Mouse (Mus musculus): ENCODE results near the gene Kcnf1. TPM values are rescaled to one million over a fixed set of nuclear protein-coding genes. Genes with fewer than 3 reads are reported as not detected.

Kcnf1 gene
- total RNA-seq, 2 experiments from 2014 or later = 36.5 to 36.8 TPM

GRCm38 (mm10) chr12:17184303-17184775 is 7.7 kb upstream of the Kcnf1 start:
- Histone ChIP-seq H3K4me3 (no peak overlapping the region), H3K27ac (no peak overlapping the region)
- no peak for DNase-seq (ENCODE audit: low spot score in 2 of 2)
- TF ChIP-seq CTCF (conservative IDR thresholded peaks at IDR 0.05) = no peak

GRCm38 (mm10) chr12:17183788-17184187 is 7.1 kb upstream of the Kcnf1 start:
- Histone ChIP-seq H3K27ac (no peak overlapping the region), H3K4me3 (no peak overlapping the region)
- DNase-seq (ENCODE audit: low spot score in 2 of 2) = no peak
- no peak for TF ChIP-seq CTCF (conservative IDR thresholded peaks at IDR 0.05)

GRCm38 (mm10) chr12:17176041-17176756 is 489 bp downstream of the Kcnf1 start:
- Histone ChIP-seq H3K27ac (peak overlapping the region; percentile 90), H3K4me3 (peak overlapping the region; percentile 76)
- peak; percentile 76 for TF ChIP-seq CTCF (conservative IDR thresholded peaks at IDR 0.05)
- peak in 1 of 2 experiments; percentile 69 for DNase-seq (ENCODE audit: low spot score in 2 of 2)

GRCm38 (mm10) chr12:17175531-17175951 is 1.1 kb downstream of the Kcnf1 start:
- peak in 1 of 2 experiments; percentile 23 for DNase-seq (ENCODE audit: low spot score in 2 of 2)
- Histone ChIP-seq H3K4me3 (peak overlapping the region; percentile 76), H3K27ac (peak overlapping the region; percentile 90)
- no peak for TF ChIP-seq CTCF (conservative IDR thresholded peaks at IDR 0.05)

- TF ChIP-seq CTCF (conservative IDR thresholded peaks at IDR 0.05) = no peak
- H3K27ac ChIP-seq = peak overlapping the region; percentile 90
- peak overlapping the region; percentile 76 for H3K4me3 ChIP-seq
- DNase-seq (ENCODE audit: low spot score in 2 of 2) = no peak
Measured at GRCm38 (mm10) chr12:17175124-17175523, 1.6 kb downstream of the Kcnf1 start.

- peak overlapping the region; percentile 90 for H3K27ac ChIP-seq
- H3K4me3 ChIP-seq = peak overlapping the region; percentile 76
- no peak for TF ChIP-seq CTCF (conservative IDR thresholded peaks at IDR 0.05)
- no peak for DNase-seq (ENCODE audit: low spot score in 2 of 2)
Measured at GRCm38 (mm10) chr12:17174134-17174893, 2.4 kb downstream of the Kcnf1 start.

GRCm38 (mm10) chr12:17170406-17170805 is 6.3 kb downstream of the Kcnf1 start:
- TF ChIP-seq CTCF (conservative IDR thresholded peaks at IDR 0.05) = 0 out of 2 replicates have a peak, but pooled peaks have one; percentile 10
- Histone ChIP-seq H3K27ac (0 out of 2 replicates have a peak overlapping the region, but pooled peaks have one; percentile 32), H3K4me3 (no peak overlapping the region)
- peak in 1 of 2 experiments; percentile 19 for DNase-seq (ENCODE audit: low spot score in 2 of 2)

- TF ChIP-seq CTCF (conservative IDR thresholded peaks at IDR 0.05) = no peak
- no peak for DNase-seq (ENCODE audit: low spot score in 2 of 2)
- Histone ChIP-seq H3K27ac (no peak overlapping the region), H3K4me3 (no peak overlapping the region)
Measured at GRCm38 (mm10) chr12:17166116-17166515, 10.6 kb downstream of the Kcnf1 start.

GRCm38 (mm10) chr12:17163996-17164395 is 12.7 kb downstream of the Kcnf1 start:
- Histone ChIP-seq H3K4me3 (no peak overlapping the region), H3K27ac (no peak overlapping the region)
- no peak for DNase-seq (ENCODE audit: low spot score in 2 of 2)
- TF ChIP-seq CTCF (conservative IDR thresholded peaks at IDR 0.05) = no peak

GRCm38 (mm10) chr12:17159549-17159948 is 17.1 kb downstream of the Kcnf1 start:
- DNase-seq (ENCODE audit: low spot score in 2 of 2) = peak; percentile 32 to 54

GRCm38 (mm10) chr12:17157558-17157957 is 19.1 kb downstream of the Kcnf1 start:
- TF ChIP-seq CTCF (conservative IDR thresholded peaks at IDR 0.05) = no peak
- DNase-seq (ENCODE audit: low spot score in 2 of 2) = no peak
- Histone ChIP-seq H3K27ac (no peak overlapping the region), H3K4me3 (no peak overlapping the region)

More at GRCm38 (mm10) chr12:17159549-17159948, 17.1 kb downstream of the Kcnf1 start:
- H3K4me3 ChIP-seq = no peak overlapping the region
- no peak for TF ChIP-seq CTCF (conservative IDR thresholded peaks at IDR 0.05)
- H3K27ac ChIP-seq = no peak overlapping the region

- TF ChIP-seq CTCF (conservative IDR thresholded peaks at IDR 0.05) = no peak
- H3K4me3 ChIP-seq = no peak overlapping the region
- no peak for DNase-seq (ENCODE audit: low spot score in 2 of 2)
- no peak overlapping the region for H3K27ac ChIP-seq
Measured at GRCm38 (mm10) chr12:17155781-17156180, 20.9 kb downstream of the Kcnf1 start.

GRCm38 (mm10) chr12:17152840-17153239 is 23.8 kb downstream of the Kcnf1 start:
- Histone ChIP-seq H3K27ac (peak overlapping the region; percentile 41; the same call in 1 of the 2 replicates), H3K4me3 (no peak overlapping the region)
- no peak for TF ChIP-seq CTCF (conservative IDR thresholded peaks at IDR 0.05)
- DNase-seq (ENCODE audit: low spot score in 2 of 2) = peak in 1 of 2 experiments; percentile 78

Data from layer of hippocampus, adult 2 months (tissue).